Mouse (Mus musculus) embryonic facial prominence, embryonic 14.5 days (tissue): Measurements from ENCODE around the gene Cacng5. TPM values are rescaled to one million over a fixed set of nuclear protein-coding genes. Genes with fewer than 3 reads are reported as not detected.

Experiments used
- polyA plus RNA-seq: library from polyadenylated mRNA; unstranded; fragments of >200 nt; fragmentation: Nextera tagmentation; extraction: Ambion mirVana; gene quantifications from 2 replicates; pipeline ENCODE4 v1.2.1, GENCODE M21; 2014

Cacng5 gene
- polyA plus RNA-seq, 1 experiment from 2014 or later: 0.95 TPM

Other genes starting within 250 kb of the Cacng5 start
- 23.5 and 41.8 TPM in 2 replicates for gene Cacng1, start 198.5 kb downstream of the Cacng5 start, polyA plus RNA-seq
- 4.8 and 4.9 TPM in 2 replicates for gene Cacng4, start 120.5 kb downstream of the Cacng5 start, polyA plus RNA-seq